Mouse (Mus musculus) lung, embryonic 16.5 days (tissue): ENCODE measurements around the gene Capzb. TPM values are rescaled to one million over a fixed set of nuclear protein-coding genes. Genes with fewer than 3 reads are reported as not detected.

Source experiments
- ATAC-seq: fragments of 200-750 bp; cut with Nextera tagmentation; 2 replicates; pipeline ENCODE4 v1.8.0; 2017; ENCODE audit warnings: low read depth, mild to moderate bottlenecking, moderate library complexity
- H3K27ac ChIP-seq: fragments of 300-500 bp; sonication (generic); 2 replicates; pipeline ENCODE4 v1.5.1; 2014; ENCODE audit warnings: mild to moderate bottlenecking, control low read depth, low read length
- H3K27me3 ChIP-seq: fragments of 300-500 bp; sonication (generic); 2 replicates; pipeline ENCODE4 v1.6.1; 2014; ENCODE audit warnings: low read depth, low read length, mixed read lengths; ENCODE audit not compliant: control insufficient read depth, insufficient read depth
- H3K36me3 ChIP-seq: fragments of 300-500 bp; sonication (generic); 2 replicates; pipeline ENCODE4 v1.6.1; 2014; ENCODE audit warnings: low read length; ENCODE audit not compliant: control insufficient read depth, insufficient read depth
- H3K4me1 ChIP-seq: fragments of 300-500 bp; sonication (generic); replicated peaks from 2 replicates; pipeline ENCODE4 v1.6.1; 2014; ENCODE audit warnings: low read length, mixed read lengths; ENCODE audit not compliant: control insufficient read depth, insufficient read depth
- H3K4me2 ChIP-seq: fragments of 300-500 bp; sonication (generic); 2 replicates; pipeline ENCODE4 v1.6.1; 2014; ENCODE audit warnings: low read depth, low read length, control low read depth
- H3K4me3 ChIP-seq: fragments of 300-500 bp; sonication (generic); 2 replicates; pipeline ENCODE4 v1.5.1; 2014; ENCODE audit warnings: mild to moderate bottlenecking, low read length, control low read depth
- H3K9ac ChIP-seq: fragments of 300-500 bp; sonication (generic); 2 replicates; pipeline ENCODE4 v1.6.1; 2014; ENCODE audit warnings: low read length, control low read depth
- H3K9me3 ChIP-seq: fragments of 300-500 bp; sonication (generic); 2 replicates; pipeline ENCODE4 v1.6.1; 2016; ENCODE audit warnings: low read length; ENCODE audit not compliant: control insufficient read depth
- whole genome bisulfite sequencing: fragments of 180-500 bp; shearing (Covaris S2); extraction: QIAGEN DNeasy Blood & Tissue Kit; methylation state at CpG from one replicate; pipeline ENCODE4 v1.1.7; 2014; 5-methylcytosine and 5-hydroxymethylcytosine counted together
- polyA plus RNA-seq: library from polyadenylated mRNA; unstranded; fragments of >200 nt; fragmentation: Nextera tagmentation; extraction: Ambion mirVana; gene quantifications from 2 replicates; pipeline ENCODE4 v1.2.1, GENCODE M21; 2015

The Capzb gene
- polyA plus RNA-seq, 1 experiment from 2014 or later: 473 TPM

DNA sequence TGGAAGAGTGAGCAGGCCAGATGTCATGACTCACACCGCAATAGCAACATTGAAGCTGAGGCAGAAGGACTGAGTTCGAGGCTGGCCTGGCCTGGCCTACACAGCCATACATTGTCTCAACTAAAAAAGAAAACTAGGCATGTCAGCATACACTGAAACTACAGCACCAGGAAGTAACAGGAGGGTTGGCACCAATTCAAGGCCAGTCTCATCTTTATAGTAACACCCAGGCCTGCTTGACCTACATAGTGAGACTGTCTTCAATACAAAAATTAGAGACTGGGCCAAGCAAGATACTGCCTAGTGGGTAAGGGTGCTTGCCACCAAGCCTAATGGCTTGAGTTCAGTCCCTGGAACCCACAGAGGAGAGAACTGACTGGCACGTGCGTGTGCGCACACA is 99.3 kb downstream of the Capzb start:
- no peak overlapping the region for H3K27ac ChIP-seq
- no peak for ATAC-seq
- no peaks in the 10 kb centered on the region for H3K9me3 ChIP-seq
- no peaks in the 10 kb centered on the region for H3K27me3 ChIP-seq
- no peak overlapping the region for H3K9ac ChIP-seq
- H3K36me3 ChIP-seq: peaks cover 25% of the 10 kb centered on the region
- WGBS: 93% methylated on average over 5 of the region's 5 CpGs
- no peak overlapping the region for H3K4me2 ChIP-seq
- no peaks in the 10 kb centered on the region for H3K4me1 ChIP-seq
- H3K4me3 ChIP-seq: no peak overlapping the region

DNA sequence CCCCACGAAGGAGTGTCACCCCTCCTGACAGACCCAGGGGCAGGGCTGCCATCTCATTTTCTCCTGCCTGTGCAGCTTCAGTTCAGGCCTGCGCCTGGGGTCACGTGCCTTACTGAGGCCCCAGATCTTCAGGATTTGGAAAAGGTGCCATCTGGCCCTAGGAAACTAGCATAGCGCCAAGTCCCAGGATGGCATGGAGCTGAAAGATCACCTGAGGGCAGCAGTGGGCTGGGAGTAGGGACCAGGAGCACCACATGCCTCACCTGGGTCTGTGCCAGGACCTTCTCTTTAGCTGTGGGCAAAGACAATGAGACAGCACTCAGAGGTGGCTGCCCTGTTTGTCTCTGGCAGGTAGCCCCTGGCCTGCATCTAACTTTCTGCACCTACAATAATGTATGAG is 104.9 kb downstream of the Capzb start:
- Histone ChIP-seq H3K4me1 (peaks cover 10% of the 10 kb centered on the region), H3K4me2 (no peak overlapping the region), H3K4me3 (no peak overlapping the region), H3K36me3 (no peaks in the 10 kb centered on the region), H3K27me3 (no peaks in the 10 kb centered on the region), H3K27ac (no peak overlapping the region), H3K9ac (no peak overlapping the region), H3K9me3 (no peaks in the 10 kb centered on the region)
- ATAC-seq: no peak
- 86% methylated on average over 4 of the region's 4 CpGs for WGBS

DNA sequence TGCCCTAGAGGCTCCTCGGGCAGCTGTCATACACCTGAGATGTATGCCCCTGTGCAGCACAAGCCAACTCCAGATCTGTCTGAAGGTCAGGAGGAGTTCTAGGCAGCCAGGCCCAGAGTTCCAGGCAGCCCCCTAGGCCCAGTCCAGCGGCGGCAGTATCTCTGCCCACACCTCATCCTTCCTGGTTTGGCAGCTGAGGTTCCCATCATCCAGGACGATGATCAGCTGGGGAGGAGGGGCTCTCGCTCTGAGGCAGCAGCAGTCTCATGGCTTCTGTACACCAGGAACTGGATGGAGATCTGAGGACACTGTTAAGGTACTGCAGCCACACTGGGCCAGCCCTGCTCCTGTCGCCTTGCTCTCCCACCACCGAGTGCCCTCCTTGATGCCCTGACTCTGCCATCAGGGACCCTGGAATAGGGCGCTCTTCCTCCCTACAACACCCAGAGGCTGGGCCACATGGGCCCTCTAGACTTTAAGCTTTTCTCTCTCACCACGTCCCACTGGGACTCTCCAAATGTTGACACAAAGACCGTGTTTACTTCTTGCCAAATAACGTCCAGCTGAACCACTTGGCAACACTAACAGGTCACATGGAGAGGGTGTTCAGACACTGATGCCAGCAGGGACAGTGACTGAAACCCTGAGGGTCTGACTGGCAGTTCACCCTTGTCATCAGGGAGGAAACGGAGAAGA is 106.1 kb downstream of the Capzb start:
- Histone ChIP-seq H3K9me3 (no peaks in the 10 kb centered on the region), H3K27ac (peak overlapping the region; percentile 31; the same call in 1 of the 2 replicates), H3K9ac (0 out of 2 replicates have a peak overlapping the region, but pooled peaks have one; percentile 20), H3K36me3 (no peaks in the 10 kb centered on the region), H3K4me2 (no peak overlapping the region), H3K4me1 (peaks cover 10% of the 10 kb centered on the region), H3K27me3 (no peaks in the 10 kb centered on the region), H3K4me3 (no peak overlapping the region)
- peak; percentile 46 for ATAC-seq
- WGBS: 49% methylated on average over 12 of the region's 12 CpGs

- no peak overlapping the region for H3K4me3 ChIP-seq
- 83% methylated on average over 8 of the region's 8 CpGs for WGBS
- H3K9me3 ChIP-seq: no peaks in the 10 kb centered on the region
- H3K36me3 ChIP-seq: peaks cover 8% of the 10 kb centered on the region
- peaks cover 10% of the 10 kb centered on the region for H3K4me1 ChIP-seq
- H3K27me3 ChIP-seq: no peaks in the 10 kb centered on the region
- H3K9ac ChIP-seq: no peak overlapping the region
- no peak overlapping the region for H3K4me2 ChIP-seq
- no peak overlapping the region for H3K27ac ChIP-seq
- no peak for ATAC-seq
Observed at GRCm38 (mm10) chr4:139301780-139302179, 109.1 kb downstream of the Capzb start.

- Histone ChIP-seq H3K4me3 (no peak overlapping the region), H3K4me2 (no peak overlapping the region), H3K9me3 (no peaks in the 10 kb centered on the region), H3K9ac (no peak overlapping the region), H3K27me3 (no peaks in the 10 kb centered on the region), H3K36me3 (peaks cover 8% of the 10 kb centered on the region), H3K4me1 (peaks cover 10% of the 10 kb centered on the region), H3K27ac (no peak overlapping the region)
- no peak for ATAC-seq
- WGBS: 54% methylated on average over 5 of the region's 5 CpGs
Observed at GRCm38 (mm10) chr4:139302241-139302640, 109.5 kb downstream of the Capzb start.

DNA sequence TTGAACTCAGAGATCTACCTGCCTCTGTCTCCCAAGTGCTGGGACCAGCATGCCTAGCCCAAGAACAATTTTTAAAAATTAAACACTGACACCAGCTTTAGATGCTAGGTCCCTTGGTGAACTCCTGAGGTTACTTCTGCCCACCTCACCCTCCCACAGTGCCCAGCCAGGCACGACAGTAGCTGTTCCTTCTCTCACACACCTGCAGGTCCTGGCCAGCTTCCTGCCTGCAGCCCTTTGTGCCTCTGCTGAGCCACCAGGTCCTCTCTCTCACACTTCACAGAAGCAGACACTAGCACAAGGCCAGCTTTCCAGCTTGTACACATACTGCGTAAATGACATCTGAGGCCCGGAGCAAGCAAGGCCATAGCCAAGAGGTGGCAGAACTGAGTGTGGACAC is 112.8 kb downstream of the Capzb start:
- Histone ChIP-seq H3K27me3 (no peaks in the 10 kb centered on the region), H3K9ac (no peak overlapping the region), H3K4me1 (peaks cover 6% of the 10 kb centered on the region), H3K9me3 (no peaks in the 10 kb centered on the region), H3K4me3 (no peak overlapping the region), H3K27ac (no peak overlapping the region), H3K4me2 (no peak overlapping the region), H3K36me3 (peaks cover 8% of the 10 kb centered on the region)
- no peak for ATAC-seq
- 92% methylated on average over 3 of the region's 3 CpGs for WGBS

DNA sequence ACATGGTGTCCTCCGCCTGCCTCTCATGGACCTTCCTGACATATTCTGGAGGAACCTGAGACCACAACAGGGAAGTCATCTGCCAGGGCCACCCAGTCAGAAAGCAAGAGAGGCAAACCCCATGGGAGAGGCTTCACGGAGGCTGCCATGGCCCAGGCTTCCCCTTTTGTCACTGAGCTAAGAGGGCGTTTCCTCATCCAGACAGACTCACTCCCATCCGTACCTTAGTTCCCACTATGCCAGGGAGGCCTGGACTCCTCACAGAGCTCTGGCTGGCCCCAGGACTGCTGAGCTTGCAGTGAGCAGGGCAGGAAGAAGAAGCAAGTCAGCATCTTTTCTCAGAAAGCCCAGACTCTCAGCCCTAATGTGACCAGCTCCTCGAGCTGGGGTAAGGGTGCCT is 115.2 kb downstream of the Capzb start:
- Histone ChIP-seq H3K9ac (no peak overlapping the region), H3K36me3 (peaks cover 8% of the 10 kb centered on the region), H3K27ac (no peak overlapping the region), H3K4me2 (no peak overlapping the region), H3K4me1 (peaks cover 14% of the 10 kb centered on the region), H3K4me3 (no peak overlapping the region), H3K27me3 (no peaks in the 10 kb centered on the region), H3K9me3 (no peaks in the 10 kb centered on the region)
- 82% methylated on average over 5 of the region's 5 CpGs for WGBS
- no peak for ATAC-seq

DNA sequence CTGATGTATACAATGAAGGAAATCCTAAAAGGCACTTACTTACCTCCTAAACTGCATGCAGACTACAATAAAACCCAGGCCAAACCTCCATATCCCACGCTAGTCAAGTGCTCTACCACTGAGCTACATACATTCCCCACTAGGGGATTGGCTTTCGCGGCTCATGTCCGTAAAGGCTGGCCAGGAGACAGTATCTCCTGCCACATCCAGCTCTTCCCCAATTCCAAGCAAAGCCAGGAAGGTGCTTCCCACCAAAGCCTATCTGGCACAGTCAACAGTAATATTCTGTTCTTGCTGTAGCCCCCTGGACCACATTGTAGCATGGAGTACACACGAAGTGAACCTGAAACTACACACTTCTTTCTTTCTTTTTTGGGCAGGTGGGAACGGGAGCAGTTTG is 117.0 kb downstream of the Capzb start:
- peak overlapping the region; percentile 93 for H3K4me3 ChIP-seq
- no peaks in the 10 kb centered on the region for H3K9me3 ChIP-seq
- no peak for ATAC-seq
- 19% methylated on average over 6 of the region's 6 CpGs for WGBS
- H3K4me1 ChIP-seq: peaks cover 14% of the 10 kb centered on the region
- peaks cover 7% of the 10 kb centered on the region for H3K36me3 ChIP-seq
- peak overlapping the region; percentile 95 for H3K9ac ChIP-seq
- H3K27ac ChIP-seq: no peak overlapping the region
- peak overlapping the region; percentile 98 for H3K4me2 ChIP-seq
- no peaks in the 10 kb centered on the region for H3K27me3 ChIP-seq

DNA sequence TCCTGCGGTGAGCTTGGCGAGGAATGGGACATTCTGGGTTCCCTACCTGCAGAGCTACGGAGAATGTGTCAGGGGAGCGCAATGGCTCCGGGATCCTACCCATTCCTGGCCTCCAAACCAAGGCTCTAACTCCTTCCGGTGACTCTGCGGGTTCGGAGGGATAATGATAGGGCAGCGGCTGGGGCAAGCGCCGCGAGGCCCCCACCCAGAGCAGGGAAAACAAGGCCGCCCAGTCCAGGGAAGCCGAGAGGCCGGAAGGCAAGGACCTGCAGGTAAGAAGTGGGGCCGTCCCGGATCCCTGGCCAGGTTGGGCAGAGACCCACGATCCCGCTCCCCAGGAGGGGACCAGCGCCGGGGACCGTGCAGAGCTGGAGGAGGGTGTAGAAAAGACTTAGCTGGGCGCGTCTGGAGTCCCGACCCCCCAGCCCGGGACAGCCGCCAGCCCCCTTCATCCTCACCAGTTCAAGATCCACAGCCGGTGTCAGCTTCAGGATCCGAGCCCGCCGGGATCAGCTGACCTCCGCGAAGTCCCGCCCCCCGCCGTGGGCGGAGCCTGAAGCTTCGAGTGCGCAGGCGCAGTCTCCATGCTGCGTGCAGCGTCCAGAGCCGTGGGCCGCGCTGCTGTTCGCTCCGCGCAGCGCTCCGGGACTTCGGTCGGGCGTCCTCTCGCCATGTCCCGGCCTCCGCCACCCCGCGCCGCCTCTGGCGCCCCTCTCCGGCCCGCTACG is 117.6 kb downstream of the Capzb start, which contains the start of the genes Pqlc2 and Akr7a5:
TSS of gene Pqlc2 (minus strand) at position 538 of the 728 bp plus-strand sequence.
TSS of gene Akr7a5 (plus strand) at position 574 of the 728 bp plus-strand sequence.
- peak; percentile 94 for ATAC-seq

More for the DNA sequence above, 117.6 kb downstream of the Capzb start, which contains the start of the genes Pqlc2 and Akr7a5:
- WGBS: under 1% methylated on average over 63 of the region's 63 CpGs
- H3K9me3 ChIP-seq: no peaks in the 10 kb centered on the region
- H3K4me3 ChIP-seq: peak within 1 kb of the TSS; percentile 93
- H3K4me1 ChIP-seq: peaks cover 14% of the 10 kb centered on the region
- peak within 1 kb of the TSS; percentile 98 for H3K4me2 ChIP-seq
- no peaks in the 10 kb centered on the region for H3K27me3 ChIP-seq
- H3K27ac ChIP-seq: peak within 1 kb of the TSS; percentile 75
- peaks cover 9% of the 10 kb centered on the region; the same call in 1 of the 2 replicates for H3K36me3 ChIP-seq
- peak within 1 kb of the TSS; percentile 95 for H3K9ac ChIP-seq
